Mouse (Mus musculus): ENCODE results near the gene Foxp1.
A peak's percentile ranks its signal among the peaks of the same experiment; 100 is the strongest.

Foxp1 gene

GRCm38 (mm10) chr6:99206437-99206870 is 316.1 kb downstream of the Foxp1 start:
- DNase-seq (ENCODE audit: extremely low spot score) = no peak

DNA sequence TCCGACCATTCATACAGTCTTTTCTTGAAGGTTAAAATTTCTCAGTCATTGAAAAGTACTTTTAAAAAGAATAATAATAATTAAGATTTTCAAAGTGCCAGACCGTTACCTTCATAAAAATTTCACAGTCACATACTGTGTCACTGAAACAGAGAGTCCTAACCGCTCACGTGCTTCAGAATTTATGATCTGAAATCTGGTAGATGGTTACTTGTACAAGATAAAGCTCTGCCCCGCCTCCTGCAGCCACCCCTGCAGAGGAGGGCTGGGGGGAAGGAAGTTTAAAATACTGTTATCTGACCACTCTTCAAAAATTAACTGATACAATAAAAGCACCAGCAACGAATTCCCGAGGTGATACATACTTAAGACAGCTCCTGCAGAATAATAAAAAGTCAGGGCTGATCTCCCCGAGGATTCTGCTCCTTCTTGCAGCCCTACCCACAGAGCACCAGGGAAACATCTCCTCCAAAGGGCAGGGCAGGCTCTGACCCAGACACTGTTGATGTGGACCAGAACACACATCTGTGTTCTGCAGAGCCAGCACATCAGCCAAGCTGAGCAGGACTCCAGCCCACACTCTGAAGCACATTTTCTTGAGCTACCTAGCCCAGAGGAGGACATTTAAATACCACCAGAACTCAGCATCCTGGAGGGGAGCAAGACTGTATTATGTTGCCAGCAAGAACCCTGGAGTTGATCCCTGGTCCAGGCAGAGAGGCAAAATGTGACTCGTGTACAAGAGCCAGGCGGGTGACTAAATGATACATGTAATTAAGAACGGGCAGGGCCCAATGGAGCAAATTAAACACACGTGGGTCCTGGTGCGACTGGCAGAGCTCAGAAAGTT is 316.7 kb downstream of the Foxp1 start:
- DNase-seq (ENCODE audit: extremely low spot score) = no peak

- DNase-seq (ENCODE audit: extremely low spot score) = peak; percentile 52
These were observed 317.5 kb downstream of the Foxp1 start for GRCm38 (mm10) chr6:99204780-99205586.

- peak; percentile 70 for DNase-seq (ENCODE audit: extremely low spot score)
These were observed 318.3 kb downstream of the Foxp1 start for GRCm38 (mm10) chr6:99204052-99204779.

DNA sequence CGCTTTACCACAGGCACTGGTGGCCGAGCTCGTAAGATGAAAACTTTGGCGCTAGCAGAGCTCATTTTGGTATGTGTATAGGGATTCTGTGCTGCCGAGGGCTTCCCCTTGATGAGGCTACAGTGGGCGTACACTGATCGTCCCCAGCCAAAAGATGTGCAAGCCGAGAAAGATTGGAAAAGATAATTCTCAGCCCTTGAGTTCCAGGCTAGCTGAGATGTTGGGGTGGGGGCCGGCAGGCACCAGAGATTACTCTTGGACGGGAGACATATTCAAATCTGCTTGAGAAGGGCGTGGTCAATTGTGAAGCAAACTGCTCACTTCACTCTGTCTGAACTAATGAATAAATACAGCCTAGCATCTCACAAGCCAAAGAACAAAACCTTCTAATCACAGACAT is 319.3 kb downstream of the Foxp1 start:
- DNase-seq (ENCODE audit: extremely low spot score) = no peak

DNA sequence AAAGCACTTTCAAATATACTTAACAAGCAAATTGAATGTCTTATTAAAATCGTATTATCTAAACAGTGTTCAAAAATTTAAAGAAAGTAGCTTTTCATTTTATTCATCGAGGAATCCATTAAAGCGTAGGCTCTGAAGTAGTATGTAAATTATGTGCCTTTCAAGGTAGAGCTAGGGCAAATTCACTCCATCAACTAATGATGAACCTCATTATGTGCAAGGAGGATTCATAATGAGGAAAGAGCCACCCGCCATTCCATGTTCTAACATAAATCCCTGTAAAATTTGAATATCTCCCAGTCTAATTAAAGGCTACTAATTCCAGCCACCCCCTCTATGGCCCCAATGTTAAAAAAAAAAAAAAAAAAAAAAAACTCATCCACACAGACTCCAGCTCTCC is 319.7 kb downstream of the Foxp1 start:
- DNase-seq (ENCODE audit: extremely low spot score) = no peak

GRCm38 (mm10) chr6:99201271-99201705 is 321.2 kb downstream of the Foxp1 start:
- DNase-seq (ENCODE audit: extremely low spot score) = peak; percentile 51

DNA sequence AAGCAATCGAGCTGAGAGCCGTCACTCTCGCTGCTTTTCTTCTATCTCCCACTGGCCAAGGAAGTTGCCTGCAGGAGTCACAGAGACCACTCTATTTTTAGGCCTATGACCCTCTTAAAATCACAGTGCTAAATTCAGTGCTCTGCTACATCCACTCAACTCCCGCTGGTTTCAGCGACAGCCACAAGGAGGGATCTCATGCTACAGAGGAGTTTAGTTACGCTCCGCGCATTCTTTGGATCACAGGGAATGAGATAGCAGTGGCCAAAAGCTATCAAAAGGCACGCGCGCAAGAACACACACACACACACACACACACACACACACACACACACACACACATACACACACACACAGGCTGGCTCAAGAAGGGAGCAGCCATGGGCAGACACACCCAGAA is 321.9 kb downstream of the Foxp1 start:
- peak; percentile 42 for DNase-seq (ENCODE audit: extremely low spot score)

- no peak for DNase-seq (ENCODE audit: extremely low spot score)
These were observed 323.2 kb downstream of the Foxp1 start for GRCm38 (mm10) chr6:99199277-99199676.

DNA sequence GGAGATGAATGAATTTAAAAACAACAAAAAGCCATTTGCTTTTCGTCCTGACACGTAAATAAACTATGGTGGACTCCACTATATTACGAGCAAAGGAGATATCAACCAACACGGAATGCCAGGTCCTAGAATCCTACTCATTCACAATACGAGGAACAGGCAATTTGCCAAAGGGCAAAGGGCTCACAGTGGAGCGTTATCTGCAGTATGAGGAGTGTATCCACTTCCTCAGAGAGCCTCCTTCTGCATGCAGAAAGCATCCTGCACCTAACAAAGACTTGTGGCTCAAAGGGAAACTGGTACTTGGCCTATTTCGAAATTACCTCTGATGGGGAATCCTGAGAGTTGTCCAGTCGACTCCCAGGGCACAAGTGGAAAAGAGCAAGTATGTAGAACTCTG is 328.8 kb downstream of the Foxp1 start:
- no peak for DNase-seq (ENCODE audit: extremely low spot score)

GRCm38 (mm10) chr6:99191636-99192137 is 330.8 kb downstream of the Foxp1 start:
- DNase-seq (ENCODE audit: extremely low spot score) = no peak

DNA sequence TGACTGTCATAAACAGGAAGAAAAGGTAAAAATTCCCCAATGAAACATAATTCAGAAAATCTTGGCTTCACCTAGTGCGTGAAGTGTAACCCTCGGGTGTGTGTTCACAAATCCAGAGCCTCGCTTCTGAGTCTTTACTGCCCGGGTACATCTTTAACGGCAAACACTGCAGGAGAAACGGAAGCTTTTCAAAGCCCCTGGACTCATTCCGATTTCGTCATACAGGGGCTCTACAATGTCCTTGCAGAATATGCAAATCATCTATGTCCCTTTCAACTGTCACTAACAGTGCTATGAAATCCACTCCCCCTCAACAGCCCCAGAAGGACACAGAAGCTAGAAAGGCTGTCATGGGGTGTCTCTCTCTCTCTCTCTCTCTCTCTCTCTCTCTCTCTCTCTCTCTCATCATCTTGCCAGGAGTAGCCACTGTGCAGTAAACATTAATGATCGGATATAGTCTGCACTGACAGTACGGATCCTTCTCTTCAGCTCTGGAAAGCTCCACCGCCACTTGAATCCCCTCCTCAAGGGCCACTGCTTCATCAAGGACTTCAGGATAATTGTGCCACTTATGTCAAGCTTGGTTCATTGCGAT is 331.4 kb downstream of the Foxp1 start:
- DNase-seq (ENCODE audit: extremely low spot score) = no peak

DNA sequence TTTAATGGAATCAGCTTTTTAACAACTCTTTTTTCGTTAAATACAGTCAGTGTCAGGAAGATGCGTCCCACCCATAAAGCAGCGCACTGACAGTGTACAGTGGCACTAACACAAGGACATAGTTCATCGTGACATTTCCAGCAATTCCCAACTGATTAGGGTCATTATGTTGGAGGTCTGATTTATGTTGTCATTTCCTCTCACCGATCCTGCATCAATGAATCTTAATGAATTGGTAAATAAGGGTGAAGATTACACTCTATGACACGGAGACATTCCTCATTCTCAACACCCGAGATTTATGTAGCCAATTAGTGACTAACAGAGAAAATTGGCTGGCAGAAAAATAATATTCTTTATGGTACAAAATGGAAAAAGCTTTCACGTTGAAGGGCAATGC is 332.6 kb downstream of the Foxp1 start:
- DNase-seq (ENCODE audit: extremely low spot score) = no peak

DNA sequence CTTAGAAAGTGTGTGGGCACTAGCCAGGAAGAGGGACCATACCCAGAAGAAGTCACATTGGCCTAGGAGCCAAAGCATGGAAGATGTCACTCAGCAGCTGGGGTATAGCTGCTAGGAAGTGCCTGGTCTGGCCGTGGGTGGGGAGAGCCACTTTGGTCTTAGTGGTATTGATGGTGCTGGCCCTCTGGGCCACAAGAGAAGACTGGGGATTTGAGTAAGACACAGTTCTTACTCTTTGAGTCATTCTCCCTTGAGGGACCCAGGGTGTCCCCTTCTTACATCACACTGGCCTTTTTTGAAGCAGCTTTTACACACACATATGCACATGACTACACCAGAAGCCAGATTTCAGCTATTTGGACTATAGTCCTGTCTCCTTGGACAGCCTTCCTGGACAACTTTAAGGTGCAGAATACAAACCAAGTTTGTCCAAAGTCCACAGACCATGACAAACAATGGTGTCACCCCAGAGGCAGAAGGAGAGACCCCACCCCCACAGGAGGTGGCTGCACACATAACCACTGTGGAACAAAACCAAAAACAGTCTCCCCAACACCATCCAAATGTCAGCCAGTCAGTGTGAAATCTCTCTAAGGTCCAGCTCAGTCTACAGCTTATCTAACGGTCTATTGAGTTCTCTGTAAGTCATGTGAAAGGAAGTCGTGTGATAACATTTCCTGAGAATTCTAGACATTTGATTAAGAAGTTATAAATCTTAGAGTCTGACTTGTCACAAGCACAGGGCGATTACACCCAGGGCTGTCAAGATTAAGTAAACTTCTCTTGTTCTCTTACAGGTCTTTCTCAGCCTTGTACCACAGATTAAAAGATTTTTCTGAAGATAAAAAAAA is 333.9 kb downstream of the Foxp1 start:
- no peak for DNase-seq (ENCODE audit: extremely low spot score)

GRCm38 (mm10) chr6:99187914-99188313 is 334.6 kb downstream of the Foxp1 start:
- DNase-seq (ENCODE audit: extremely low spot score) = no peak

GRCm38 (mm10) chr6:99187415-99187814 is 335.1 kb downstream of the Foxp1 start:
- no peak for DNase-seq (ENCODE audit: extremely low spot score)

GRCm38 (mm10) chr6:99186569-99186968 is 336.0 kb downstream of the Foxp1 start:
- no peak for DNase-seq (ENCODE audit: extremely low spot score)

DNA sequence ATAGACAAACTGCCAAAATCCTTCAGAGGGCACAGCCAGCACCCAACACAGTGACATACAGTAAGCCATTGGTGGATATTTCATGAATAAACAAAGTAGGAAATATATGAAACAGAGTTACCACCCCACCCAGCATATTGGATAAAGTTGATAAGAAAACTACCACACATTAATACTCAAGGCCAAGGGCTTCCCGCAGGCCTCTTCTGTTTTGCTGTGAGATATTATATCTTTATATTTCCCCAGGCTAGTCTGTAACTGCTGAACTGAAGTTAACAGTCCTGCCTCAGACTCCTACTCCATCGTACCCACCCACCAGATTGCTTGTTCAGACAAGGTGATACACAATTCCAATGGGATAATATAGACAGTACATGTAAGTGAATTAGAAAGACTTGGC is 336.7 kb downstream of the Foxp1 start:
- no peak for DNase-seq (ENCODE audit: extremely low spot score)

- no peak for DNase-seq (ENCODE audit: extremely low spot score)
These were observed 338.5 kb downstream of the Foxp1 start for GRCm38 (mm10) chr6:99184051-99184450.

- no peak for DNase-seq (ENCODE audit: extremely low spot score)
These were observed 339.7 kb downstream of the Foxp1 start for GRCm38 (mm10) chr6:99182777-99183176.

DNA sequence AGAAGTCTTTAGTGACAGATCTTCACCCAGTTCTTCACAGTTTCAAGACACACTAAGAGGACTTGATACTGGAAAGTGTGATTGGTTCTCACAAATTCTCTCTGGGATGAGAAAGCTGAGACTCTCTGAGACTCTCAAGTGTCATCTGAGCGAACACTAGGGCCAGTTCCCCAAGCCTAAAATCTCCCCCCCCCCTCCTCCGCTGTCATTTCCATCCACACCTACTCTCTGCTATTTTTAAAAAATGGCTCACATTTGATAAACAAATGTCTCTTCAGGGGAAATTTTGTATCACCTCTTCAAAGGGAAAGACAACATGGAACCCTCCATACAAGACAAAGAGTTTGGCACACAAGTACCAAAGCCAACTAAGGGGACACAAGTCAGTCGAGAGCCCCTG is 346.3 kb downstream of the Foxp1 start:
- no peak for DNase-seq (ENCODE audit: extremely low spot score)

All from embryo, embryonic 9.5 days (tissue).